In genomic region chr17:81468941-81469340, GRCm38 (mm10) we compare ENCODE assay signal across 15 mouse cellular contexts. TPM values are rescaled to one million over a fixed set of nuclear protein-coding genes. Genes with fewer than 3 reads are reported as not detected.
DNase-seq lines count a peak whose midpoint lies in the region; ATAC-seq and TF ChIP-seq lines count a peak whose summit lies in the region.
"Had no signal": no experiment of that assay in that cellular context is flagged by ENCODE, and none has a peak within 500 bp of the region (broad histone marks: within the 10 kb centered on the region; RNA-seq: fewer than 3 reads in every experiment).

No protein-coding gene starts in this region.

- no peaks in the 10 kb centered on the region for H3K27me3 ChIP-seq in heart, embryonic 15.5 days
- H3K27me3 ChIP-seq in lung, postnatal 0 days (replicated peaks; ENCODE audit: insufficient read depth, low read length) = no peaks in the 10 kb centered on the region
- no peaks in the 10 kb centered on the region for H3K27me3 ChIP-seq in hindbrain, postnatal 0 days (ENCODE audit: insufficient read depth, low read length)
- H3K27me3 ChIP-seq: liver, embryonic 15.5 days had no signal

- peaks cover 17% of the 10 kb centered on the region for H3K4me1 ChIP-seq in heart, embryonic 15.5 days (replicated peaks)
- no peaks in the 10 kb centered on the region for H3K4me1 ChIP-seq in lung, postnatal 0 days (ENCODE audit: insufficient read depth, low read depth, low read length)
- no peaks in the 10 kb centered on the region for H3K4me1 ChIP-seq in hindbrain, postnatal 0 days (ENCODE audit: insufficient read depth, low read length)
- H3K4me1 ChIP-seq: liver, embryonic 15.5 days had no signal

- H3K36me3 ChIP-seq in heart, embryonic 15.5 days = no peaks in the 10 kb centered on the region
- H3K36me3 ChIP-seq in lung, postnatal 0 days (ENCODE audit: insufficient read depth, low read length) = no peaks in the 10 kb centered on the region
- H3K36me3 ChIP-seq in hindbrain, postnatal 0 days (ENCODE audit: insufficient read depth, low read length) = no peaks in the 10 kb centered on the region
- H3K36me3 ChIP-seq: liver, embryonic 15.5 days had no signal

- DNase-seq in embryo, embryonic 10.5 days (ENCODE audit: low spot score) = peak; percentile 7
- DNase-seq in embryo, embryonic 10 days (ENCODE audit: low spot score) = no peak
- DNase-seq in MN1 (ENCODE audit: low spot score) = peak; percentile 39
- peak; percentile 87 for DNase-seq in lung, postnatal 0 days (ENCODE audit: low spot score)
- no peak for DNase-seq in cerebellum, adult 8-10 months
- DNase-seq in hindbrain, postnatal 0 days (ENCODE audit: low spot score) = no peak
- no peak for DNase-seq in adrenal gland, postnatal 36 days
- DNase-seq: adrenal gland, postnatal 10 days; cerebellum, postnatal 36 days had no signal

- WGBS in heart, embryonic 15.5 days = 24% methylated on average over 5 of the region's 5 CpGs
- WGBS in lung, postnatal 0 days = 51% methylated on average over 5 of the region's 5 CpGs
- WGBS in hindbrain, postnatal 0 days = 81% methylated on average over 5 of the region's 5 CpGs

- peak; percentile 42; the same call in 1 of the 2 replicates for TF ChIP-seq EP300 in lung, postnatal 0 days (IDR thresholded peaks at IDR 0.05)

- no peaks in the 10 kb centered on the region for H3K9me3 ChIP-seq in heart, embryonic 15.5 days (replicated peaks)
- no peaks in the 10 kb centered on the region for H3K9me3 ChIP-seq in lung, postnatal 0 days (ENCODE audit: low read length)
- H3K9me3 ChIP-seq in hindbrain, postnatal 0 days (ENCODE audit: low read length) = no peaks in the 10 kb centered on the region
- H3K9me3 ChIP-seq: liver, embryonic 15.5 days had no signal

- no peak overlapping the region for H3K4me3 ChIP-seq in heart, embryonic 15.5 days
- H3K4me3 ChIP-seq in lung, postnatal 0 days (ENCODE audit: low read depth, low read length) = no peak overlapping the region
- no peak overlapping the region for H3K4me3 ChIP-seq in hindbrain, postnatal 0 days (ENCODE audit: low read length)
- H3K4me3 ChIP-seq: liver, embryonic 15.5 days had no signal

- no peak for TF ChIP-seq CTCF in lung, postnatal 0 days (IDR thresholded peaks at IDR 0.05)
- no peak for TF ChIP-seq CTCF in hindbrain, postnatal 0 days (IDR thresholded peaks at IDR 0.05; ENCODE audit: low read depth)

- peak overlapping the region; percentile 64 for H3K27ac ChIP-seq in heart, embryonic 15.5 days
- H3K27ac ChIP-seq in lung, postnatal 0 days (ENCODE audit: low read length) = 0 out of 2 replicates have a peak overlapping the region, but pooled peaks have one; percentile 47
- H3K27ac ChIP-seq in hindbrain, postnatal 0 days = no peak overlapping the region
- H3K27ac ChIP-seq: liver, embryonic 15.5 days had no signal

- H3K4me2 ChIP-seq in heart, embryonic 15.5 days = no peak overlapping the region
- H3K4me2 ChIP-seq in lung, postnatal 0 days (replicated peaks; ENCODE audit: low read depth, low read length) = no peak overlapping the region
- H3K4me2 ChIP-seq in hindbrain, postnatal 0 days (ENCODE audit: low read depth, low read length) = no peak overlapping the region
- H3K4me2 ChIP-seq: liver, embryonic 15.5 days had no signal

- peak; percentile 80; the same call in 1 of the 2 replicates for ATAC-seq in heart, embryonic 15.5 days (replicated peaks; ENCODE audit: insufficient number of reproducible peaks, insufficient read depth, low FRiP score, low read depth)
- ATAC-seq in lung, postnatal 0 days = peak; percentile 94
- no peak for ATAC-seq in hindbrain, postnatal 0 days
- ATAC-seq: forebrain, embryonic 14.5 days had no signal

- no peak overlapping the region for H3K9ac ChIP-seq in heart, embryonic 15.5 days
- H3K9ac ChIP-seq in lung, postnatal 0 days (replicated peaks; ENCODE audit: low read depth) = no peak overlapping the region
- H3K9ac ChIP-seq in hindbrain, postnatal 0 days (replicated peaks; ENCODE audit: low read length) = no peak overlapping the region
- H3K9ac ChIP-seq: liver, embryonic 15.5 days had no signal

RNA-seq across cellular contexts. Expression of gene Gm11096, which starts 27.4 kb away (rescaled TPM):
- polyA plus RNA-seq in heart, embryonic 15.5 days (2015; fragmentation: Nextera tagmentation; extraction: Ambion mirVana) = not detected in 2 replicates
- polyA plus RNA-seq in lung, postnatal 0 days (2015; fragmentation: Nextera tagmentation; extraction: Ambion mirVana) = not detected in 2 replicates
- total RNA-seq in hindbrain, postnatal 0 days (2014; rRNA removed) = not detected in 2 replicates
- not detected in 2 replicates for polyA plus RNA-seq in hindbrain, postnatal 0 days (2015; fragmentation: Nextera tagmentation; extraction: Ambion mirVana)
- not detected for total RNA-seq in adrenal gland, postnatal 36 days (2021)
- total RNA-seq: adrenal gland, postnatal 10 days; MEL; monocyte, adult 5-6 weeks had no signal
- polyA plus RNA-seq: forebrain, embryonic 14.5 days; hindbrain, embryonic 11.5 days; liver, embryonic 15.5 days had no signal

Comparison
In these comparisons a context has a peak if more than half of its experiments do, and no peak if none do; other contexts are left out.
1. DNase-seq: peak in embryo, embryonic 10.5 days (single experiment), MN1 (single experiment) and lung, postnatal 0 days (single experiment); none in embryo, embryonic 10 days (single experiment), cerebellum, adult 8-10 months (single experiment), hindbrain, postnatal 0 days (single experiment) and adrenal gland, postnatal 36 days (0 of 2).